Mouse (Mus musculus) kidney, adult 2 months (tissue): ENCODE data around the gene Cda.

Experiments used
- CTCF ChIP-seq: fragments of 200-500 bp; conservative IDR thresholded peaks from 2 replicates; pipeline ENCODE4 v1.5.1; 2011; ENCODE audit warnings: low read depth, mild to moderate bottlenecking, control low read depth, low read length, moderate library complexity, mixed read lengths; ENCODE audit not compliant: insufficient read depth, insufficient read length
- POLR2A ChIP-seq: fragments of 200-500 bp; IDR thresholded peaks from one replicate; pipeline ENCODE4 v1.6.1; 2011; ENCODE audit warnings: low read depth, low read length, control low read depth

GRCm38 (mm10) chr4:138380132-138380689 lies 12.4 kb upstream of the Cda start:
- TF ChIP-seq POLR2A (no peak), CTCF (no peak)
